Mouse (Mus musculus): Measurements from ENCODE around the gene Retn. TPM values are rescaled to one million over a fixed set of nuclear protein-coding genes. Genes with fewer than 3 reads are reported as not detected.
A peak's percentile ranks its signal among the peaks of the same experiment; 100 is the strongest.

Retn gene
- polyA plus RNA-seq, 1 experiment from 2014 or later = not detected

DNA sequence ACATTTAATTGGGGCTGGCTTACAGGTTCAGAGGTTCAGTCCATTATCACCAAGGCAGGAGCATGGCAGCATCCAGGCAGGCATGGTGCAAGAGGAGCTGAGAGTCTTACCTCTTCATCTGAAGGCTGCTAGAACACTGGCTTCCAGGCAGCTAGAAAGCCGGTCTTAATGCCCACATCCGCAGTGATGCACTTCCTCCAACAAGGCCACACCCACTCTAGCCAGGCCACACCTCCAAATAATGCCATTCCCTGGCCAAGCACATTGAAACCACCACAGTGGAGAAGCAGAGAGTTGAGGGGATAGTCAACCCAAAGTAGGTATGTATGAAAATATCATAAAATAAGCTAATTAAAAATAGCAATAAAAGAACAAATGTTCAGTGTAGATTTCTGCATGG lies 14.8 kb downstream of the Retn start:
- Histone ChIP-seq H3K9ac (replicated peaks) (no peak overlapping the region), H3K4me1 (peaks cover 6% of the 10 kb centered on the region; the same call in 1 of the 2 replicates), H3K27me3 (no peaks in the 10 kb centered on the region), H3K4me3 (no peak overlapping the region), H3K27ac (replicated peaks) (no peak overlapping the region), H3K36me3 (no peaks in the 10 kb centered on the region), H3K9me3 (no peaks in the 10 kb centered on the region), H3K4me2 (replicated peaks) (no peak overlapping the region)
- whole genome bisulfite sequencing = 81% methylated on average over 2 of the region's 2 CpGs
- ATAC-seq (replicated peaks) = no peak

DNA sequence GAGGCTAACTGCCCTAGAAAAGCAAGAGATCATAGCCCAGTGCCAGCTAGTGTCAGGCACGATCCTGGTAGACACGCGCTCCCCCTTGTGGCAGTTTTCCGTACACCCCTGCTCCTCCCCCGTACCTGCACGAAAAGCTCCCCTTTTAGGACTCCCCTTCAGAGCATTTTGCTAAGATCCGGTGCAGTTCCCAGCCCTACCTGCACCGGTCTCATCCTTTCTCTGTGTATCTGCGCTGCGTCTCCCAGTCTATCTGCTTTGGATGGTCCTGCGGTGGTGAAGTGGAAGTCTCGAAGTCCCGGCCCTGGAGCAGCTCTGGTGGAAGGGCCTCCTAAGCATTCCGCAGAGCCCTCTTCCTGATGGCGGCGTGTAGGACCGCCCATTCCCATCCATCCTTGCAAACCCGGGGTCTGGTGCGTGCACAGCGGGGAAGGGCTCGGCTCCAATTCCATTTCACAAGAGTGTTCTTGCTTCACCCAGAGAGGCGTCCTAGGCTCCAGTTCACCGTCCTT lies 16.5 kb downstream of the Retn start, which contains the start of gene Fcor:
TSS of gene Fcor (minus strand) at position 383 of the 512 bp plus-strand sequence.
- Histone ChIP-seq H3K4me2 (replicated peaks) (peak within 1 kb of the TSS; percentile 62), H3K27me3 (no peaks in the 10 kb centered on the region), H3K27ac (replicated peaks) (peak within 1 kb of the TSS; percentile 81), H3K9ac (replicated peaks) (peak within 1 kb of the TSS; percentile 54), H3K4me3 (peak within 1 kb of the TSS; percentile 56), H3K4me1 (peaks cover 13% of the 10 kb centered on the region), H3K36me3 (no peaks in the 10 kb centered on the region), H3K9me3 (no peaks in the 10 kb centered on the region)
- WGBS = under 1% methylated on average over 23 of the region's 23 CpGs
- peak; percentile 90 for ATAC-seq (replicated peaks)

DNA sequence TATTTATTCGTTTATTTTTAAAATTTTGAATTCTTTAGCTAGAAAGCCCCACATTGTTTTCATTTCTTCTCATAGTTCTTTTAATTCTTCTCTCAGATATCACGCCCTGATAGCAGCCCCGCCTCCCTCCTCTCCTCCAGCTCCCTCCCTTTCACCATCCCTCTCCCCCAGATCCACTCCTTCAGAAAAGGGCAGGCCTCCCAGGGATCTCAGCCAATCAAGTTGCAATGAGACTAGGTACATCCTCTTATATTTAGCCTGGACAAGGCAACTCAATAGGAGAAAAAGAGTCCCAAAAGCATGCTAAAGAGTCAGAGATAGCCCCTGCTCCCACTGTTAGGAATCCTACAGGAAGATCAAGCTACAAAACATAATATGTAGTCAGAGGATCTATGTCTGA lies 19.1 kb downstream of the Retn start:
- no peak overlapping the region for H3K27ac ChIP-seq (replicated peaks)
- WGBS = 64% methylated on average over 3 of the region's 3 CpGs
- H3K4me2 ChIP-seq (replicated peaks) = no peak overlapping the region
- H3K4me3 ChIP-seq = no peak overlapping the region
- no peak for ATAC-seq (replicated peaks)
- H3K27me3 ChIP-seq = no peaks in the 10 kb centered on the region
- peaks cover 11% of the 10 kb centered on the region for H3K36me3 ChIP-seq
- H3K9ac ChIP-seq (replicated peaks) = no peak overlapping the region
- no peaks in the 10 kb centered on the region for H3K9me3 ChIP-seq
- peaks cover 27% of the 10 kb centered on the region for H3K4me1 ChIP-seq

DNA sequence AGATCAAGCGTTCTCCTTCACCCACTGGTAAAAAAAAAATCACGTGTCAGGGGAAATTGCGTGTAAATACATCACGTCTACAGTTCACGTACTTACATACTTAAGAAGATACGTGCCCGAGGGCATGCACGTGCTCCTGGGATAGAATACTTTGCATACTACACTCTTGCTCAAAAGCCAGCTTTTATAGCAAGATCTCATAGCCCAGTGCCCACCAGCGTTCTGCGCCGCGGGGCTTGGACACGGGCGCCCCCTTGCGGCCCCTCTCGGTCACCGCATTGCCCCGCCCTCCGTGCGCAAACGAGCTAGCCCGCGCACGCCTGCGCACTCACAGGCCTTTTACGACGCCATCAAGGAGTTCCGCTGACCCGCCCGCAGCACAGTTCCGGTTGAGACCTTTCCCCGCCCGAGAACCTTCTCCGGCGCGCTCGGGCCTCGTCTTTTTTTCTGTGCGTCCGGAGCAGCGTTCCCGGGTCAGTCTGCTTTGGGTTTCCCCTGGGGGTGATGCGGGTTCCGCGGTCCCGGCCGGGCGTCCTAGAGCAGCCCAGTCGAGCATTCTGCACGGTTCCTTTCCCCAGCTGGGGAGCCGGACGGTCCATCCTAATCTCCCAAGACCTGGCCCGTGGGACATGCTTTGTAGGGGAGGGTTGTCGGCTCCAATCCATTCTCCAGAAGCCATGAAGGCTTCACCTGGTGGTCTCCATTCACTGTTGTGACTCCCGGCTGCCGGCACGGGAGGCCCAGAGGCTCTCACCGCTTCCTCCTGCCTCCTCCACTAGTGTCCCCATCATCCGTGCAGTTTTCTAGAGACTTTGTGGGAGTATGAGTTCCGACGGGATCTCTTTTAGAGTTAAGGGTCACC lies 20.8 kb downstream of the Retn start, which contains the start of gene Trappc5:
TSS of gene Trappc5 (plus strand) at position 169 of the 862 bp plus-strand sequence.
- H3K36me3 ChIP-seq = peaks cover 26% of the 10 kb centered on the region
- no peaks in the 10 kb centered on the region for H3K27me3 ChIP-seq
- H3K9ac ChIP-seq (replicated peaks) = peak within 1 kb of the TSS; percentile 97
- H3K4me1 ChIP-seq = peaks cover 33% of the 10 kb centered on the region
- 1% methylated on average over 61 of the region's 61 CpGs for WGBS
- H3K4me3 ChIP-seq = peak within 1 kb of the TSS; percentile 99
- H3K9me3 ChIP-seq = no peaks in the 10 kb centered on the region
- ATAC-seq (replicated peaks) = peak; percentile 83
- peak within 1 kb of the TSS; percentile 86 for H3K27ac ChIP-seq (replicated peaks)
- peak within 1 kb of the TSS; percentile 83 for H3K4me2 ChIP-seq (replicated peaks)

DNA sequence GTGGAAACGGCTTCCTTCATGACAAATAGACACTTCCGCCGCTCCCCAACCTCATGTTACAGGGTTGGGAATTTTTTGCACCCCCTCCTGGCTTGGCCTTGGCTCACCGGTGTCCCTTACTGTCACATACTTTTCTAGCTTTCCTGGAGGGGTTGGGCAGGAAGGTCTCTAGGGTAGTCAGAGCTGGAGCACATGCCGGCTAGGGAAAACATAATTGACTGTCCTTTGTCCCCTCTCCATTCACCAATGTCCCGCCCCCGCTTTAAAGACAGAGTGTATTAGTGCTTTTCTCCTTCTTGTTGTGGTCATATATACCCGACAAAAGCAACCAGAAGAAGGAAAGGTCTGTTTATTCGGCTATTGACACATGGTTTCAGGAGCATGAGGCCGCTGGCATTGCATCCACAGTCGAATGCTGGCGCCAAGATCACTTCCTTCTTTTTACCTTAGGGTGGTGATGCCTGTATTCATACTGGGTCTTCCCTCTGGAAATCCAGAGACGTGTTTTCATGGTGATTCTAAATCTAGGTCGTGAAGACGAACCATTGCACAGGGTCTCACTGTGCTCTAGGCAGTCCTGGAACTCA lies 21.5 kb downstream of the Retn start:
- ATAC-seq (replicated peaks) = no peak
- WGBS = 1% methylated on average over 15 of the region's 15 CpGs

DNA sequence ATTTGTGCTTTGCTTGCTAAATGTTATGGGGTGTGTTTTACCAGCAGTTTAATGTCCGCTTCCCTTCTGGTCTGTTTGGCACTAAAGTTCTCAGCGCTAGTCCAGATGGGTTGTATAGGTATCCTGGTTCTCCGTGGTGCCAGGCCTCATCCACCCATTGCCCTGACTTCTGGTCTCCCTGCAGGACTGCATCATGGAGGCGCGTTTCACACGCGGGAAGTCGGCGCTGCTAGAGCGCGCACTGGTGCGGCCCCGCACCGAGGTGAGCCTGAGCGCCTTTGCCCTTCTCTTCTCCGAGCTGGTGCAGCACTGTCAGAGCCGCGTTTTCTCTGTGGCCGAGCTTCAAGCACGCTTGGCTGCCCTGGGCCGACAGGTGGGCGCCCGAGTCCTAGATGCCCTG lies 23.3 kb downstream of the Retn start:
- no peak overlapping the region for H3K9ac ChIP-seq (replicated peaks)
- H3K27me3 ChIP-seq = no peaks in the 10 kb centered on the region
- no peak overlapping the region for H3K4me2 ChIP-seq (replicated peaks)
- no peak for ATAC-seq (replicated peaks)
- no peak overlapping the region for H3K4me3 ChIP-seq
- H3K36me3 ChIP-seq = peaks cover 28% of the 10 kb centered on the region
- 94% methylated on average over 23 of the region's 23 CpGs for WGBS
- H3K9me3 ChIP-seq = no peaks in the 10 kb centered on the region
- no peak overlapping the region for H3K27ac ChIP-seq (replicated peaks)
- H3K4me1 ChIP-seq = peaks cover 27% of the 10 kb centered on the region

More for the DNA sequence above, 21.5 kb downstream of the Retn start:
- Histone ChIP-seq H3K4me2 (replicated peaks) (peak overlapping the region; percentile 83), H3K9me3 (no peaks in the 10 kb centered on the region), H3K4me3 (peak overlapping the region; percentile 99), H3K36me3 (peaks cover 28% of the 10 kb centered on the region), H3K4me1 (peaks cover 33% of the 10 kb centered on the region), H3K27ac (replicated peaks) (peak overlapping the region; percentile 86; the same call in 1 of the 2 replicates), H3K27me3 (no peaks in the 10 kb centered on the region), H3K9ac (replicated peaks) (peak overlapping the region; percentile 97)

DNA sequence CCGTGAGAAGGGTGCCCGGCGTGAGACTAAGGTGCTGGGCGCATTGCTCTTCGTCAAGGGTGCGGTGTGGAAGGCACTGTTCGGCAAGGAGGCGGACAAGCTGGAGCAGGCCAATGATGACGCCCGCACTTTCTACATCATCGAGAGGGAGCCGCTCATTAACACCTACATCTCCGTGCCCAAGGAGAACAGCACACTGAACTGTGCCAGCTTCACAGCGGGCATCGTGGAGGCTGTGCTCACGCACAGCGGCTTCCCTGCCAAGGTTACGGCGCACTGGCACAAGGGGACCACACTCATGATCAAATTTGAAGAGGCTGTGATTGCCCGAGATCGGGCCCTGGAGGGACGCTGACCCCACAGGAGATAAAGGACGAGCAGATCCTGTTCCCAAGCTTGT lies 23.7 kb downstream of the Retn start:
- H3K4me1 ChIP-seq = peaks cover 27% of the 10 kb centered on the region
- H3K27me3 ChIP-seq = no peaks in the 10 kb centered on the region
- no peak overlapping the region for H3K4me2 ChIP-seq (replicated peaks)
- H3K36me3 ChIP-seq = peaks cover 28% of the 10 kb centered on the region
- H3K27ac ChIP-seq (replicated peaks) = no peak overlapping the region
- H3K4me3 ChIP-seq = no peak overlapping the region
- WGBS = 94% methylated on average over 23 of the region's 23 CpGs
- ATAC-seq (replicated peaks) = no peak
- no peak overlapping the region for H3K9ac ChIP-seq (replicated peaks)
- no peaks in the 10 kb centered on the region for H3K9me3 ChIP-seq

DNA sequence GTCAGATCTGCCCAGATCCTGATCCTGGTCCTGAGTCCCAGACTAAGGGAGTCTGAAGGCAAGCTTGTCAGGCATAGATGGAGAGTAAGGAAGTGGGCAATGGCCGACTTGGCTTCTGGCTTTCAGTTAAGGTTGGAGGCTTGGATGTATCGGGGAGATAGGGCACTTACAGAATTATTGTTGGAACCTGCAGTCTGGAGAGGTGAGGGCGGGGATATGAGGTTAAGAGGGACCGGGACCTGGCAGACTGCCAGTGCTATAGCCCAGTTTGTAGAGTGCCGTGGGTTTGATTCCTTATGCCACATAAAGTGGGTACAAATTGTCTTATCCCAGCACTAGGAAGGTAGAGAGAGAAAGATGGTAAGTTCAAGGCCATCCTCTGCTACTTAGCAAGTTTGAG lies 24.1 kb downstream of the Retn start:
- Histone ChIP-seq H3K9me3 (no peaks in the 10 kb centered on the region), H3K4me1 (peaks cover 27% of the 10 kb centered on the region), H3K27ac (replicated peaks) (no peak overlapping the region), H3K4me2 (replicated peaks) (no peak overlapping the region), H3K4me3 (no peak overlapping the region), H3K9ac (replicated peaks) (no peak overlapping the region), H3K36me3 (peaks cover 28% of the 10 kb centered on the region), H3K27me3 (no peaks in the 10 kb centered on the region)
- 87% methylated on average over 5 of the region's 5 CpGs for WGBS
- ATAC-seq (replicated peaks) = no peak

DNA sequence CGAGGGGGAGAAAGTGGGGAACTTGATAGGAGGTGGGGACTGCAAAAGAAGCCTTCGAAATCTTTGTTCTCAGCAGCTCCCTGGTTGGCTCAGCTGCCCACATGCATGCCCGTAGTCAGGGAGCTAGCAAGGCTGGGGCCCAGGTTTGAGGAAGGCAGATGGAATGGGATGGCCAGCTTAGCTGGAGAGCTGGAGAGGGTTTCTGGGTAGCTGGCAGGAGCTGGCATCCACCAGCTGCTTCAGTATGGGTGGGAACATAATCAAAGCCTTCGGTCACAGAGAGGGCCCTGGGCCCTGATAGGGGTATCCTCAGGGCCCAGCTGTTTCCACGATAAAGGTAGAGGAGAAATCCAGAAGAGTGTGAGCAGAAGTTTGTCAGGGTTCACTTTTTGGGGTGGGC lies 26.9 kb downstream of the Retn start:
- 86% methylated on average over 5 of the region's 5 CpGs for WGBS
- no peak for ATAC-seq (replicated peaks)

DNA sequence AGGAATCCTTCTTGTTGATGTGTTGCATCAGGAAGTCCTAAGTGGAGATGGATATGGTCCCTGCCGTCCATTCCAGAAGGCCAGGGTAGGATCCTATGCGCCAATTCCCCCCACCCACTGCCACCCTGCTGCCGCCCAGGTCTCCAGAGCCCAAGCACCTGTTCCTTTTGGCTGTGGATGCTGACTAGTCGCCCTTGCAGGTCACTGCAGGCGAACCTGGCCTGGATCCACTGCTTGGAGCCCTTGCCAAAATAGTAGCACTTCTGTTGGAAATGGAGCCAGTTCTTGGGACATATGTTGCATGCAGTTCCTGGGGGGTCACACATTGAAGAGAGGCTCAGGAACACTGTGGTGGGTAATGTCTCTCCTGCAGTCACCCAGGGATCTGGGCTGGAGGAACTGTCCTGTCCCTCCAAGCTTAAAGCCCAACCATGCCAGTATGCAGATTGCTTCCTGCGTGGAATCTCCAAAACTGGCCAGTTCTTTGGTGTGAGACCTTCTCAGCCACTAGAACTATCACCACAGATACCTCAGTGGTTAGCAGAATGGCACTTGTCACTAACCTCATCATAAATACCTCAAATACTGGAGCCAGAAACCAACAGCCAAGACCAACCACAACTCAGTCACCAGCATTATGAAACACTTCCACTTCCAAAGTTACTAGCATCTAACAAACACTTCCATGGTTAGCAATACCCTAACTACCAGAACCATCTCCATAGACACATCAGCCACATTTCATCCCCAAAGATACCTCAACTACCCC lies 28.0 kb downstream of the Retn start:
- WGBS = 83% methylated on average over 6 of the region's 6 CpGs
- H3K27ac ChIP-seq (replicated peaks) = no peak overlapping the region

More for the DNA sequence above, 26.9 kb downstream of the Retn start:
- Histone ChIP-seq H3K4me1 (peaks cover 17% of the 10 kb centered on the region), H3K9me3 (no peaks in the 10 kb centered on the region), H3K4me2 (replicated peaks) (no peak overlapping the region), H3K36me3 (peaks cover 28% of the 10 kb centered on the region), H3K9ac (replicated peaks) (no peak overlapping the region), H3K27me3 (no peaks in the 10 kb centered on the region), H3K27ac (replicated peaks) (no peak overlapping the region), H3K4me3 (no peak overlapping the region)

DNA sequence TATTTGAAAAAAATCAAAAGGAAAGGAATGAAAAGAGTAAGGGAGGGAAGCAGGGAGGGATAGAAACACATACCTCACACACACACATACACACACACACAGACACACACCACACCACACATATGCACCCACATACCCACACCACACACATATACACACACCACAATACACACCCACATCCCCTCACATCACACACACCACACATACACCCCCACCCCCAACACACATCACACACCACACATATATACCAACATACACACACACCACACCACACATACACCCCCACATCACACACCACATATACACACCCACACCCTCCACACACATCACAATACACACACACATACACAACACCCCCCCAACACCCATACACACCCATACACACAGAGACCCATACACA lies 29.0 kb downstream of the Retn start:
- Histone ChIP-seq H3K36me3 (peaks cover 19% of the 10 kb centered on the region), H3K4me3 (no peak overlapping the region), H3K9me3 (no peaks in the 10 kb centered on the region), H3K27me3 (no peaks in the 10 kb centered on the region), H3K4me1 (peaks cover 7% of the 10 kb centered on the region; the same call in 1 of the 2 replicates), H3K9ac (replicated peaks) (no peak overlapping the region), H3K27ac (replicated peaks) (no peak overlapping the region), H3K4me2 (replicated peaks) (no peak overlapping the region)
- no peak for ATAC-seq (replicated peaks)

More for the DNA sequence above, 28.0 kb downstream of the Retn start:
- Histone ChIP-seq H3K36me3 (peaks cover 28% of the 10 kb centered on the region), H3K27me3 (no peaks in the 10 kb centered on the region), H3K4me1 (peaks cover 7% of the 10 kb centered on the region; the same call in 1 of the 2 replicates), H3K9ac (replicated peaks) (no peak overlapping the region), H3K4me3 (no peak overlapping the region), H3K9me3 (no peaks in the 10 kb centered on the region), H3K4me2 (replicated peaks) (no peak overlapping the region)
- no peak for ATAC-seq (replicated peaks)

Data from forebrain, embryonic 15.5 days (tissue).